Mouse (Mus musculus): ENCODE measurements around the gene Hspa1b.
A peak's percentile ranks its signal among the peaks of the same experiment; 100 is the strongest.
"Not testable (repeated sequence)": the region's sequence is repeated elsewhere in the genome, so short reads cannot be mapped to it uniquely, and the experiment has no call there.

The Hspa1b gene

DNA sequence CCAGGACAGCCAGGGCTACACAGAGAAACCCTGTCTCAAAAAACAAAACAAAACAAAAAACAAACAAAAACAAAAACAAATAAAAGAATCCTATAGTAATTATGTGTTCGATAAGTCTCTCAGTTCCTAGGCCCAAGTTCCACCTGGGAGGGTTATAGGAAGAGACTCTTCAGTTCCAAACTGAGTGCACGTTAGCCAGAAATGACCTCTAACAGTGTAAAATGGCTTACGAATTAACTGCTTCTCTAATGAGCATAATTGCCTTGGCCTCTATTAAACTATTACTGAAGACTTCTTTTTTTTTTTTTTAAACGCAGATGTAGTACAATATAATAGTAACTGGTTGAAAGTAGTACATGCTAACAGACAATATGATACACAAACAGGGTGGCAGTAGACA is 5.1 kb downstream of the Hspa1b start:
- no peak for DNase-seq

GRCm38 (mm10) chr17:34953258-34953657 is 5.8 kb downstream of the Hspa1b start:
- DNase-seq: no peak

DNA sequence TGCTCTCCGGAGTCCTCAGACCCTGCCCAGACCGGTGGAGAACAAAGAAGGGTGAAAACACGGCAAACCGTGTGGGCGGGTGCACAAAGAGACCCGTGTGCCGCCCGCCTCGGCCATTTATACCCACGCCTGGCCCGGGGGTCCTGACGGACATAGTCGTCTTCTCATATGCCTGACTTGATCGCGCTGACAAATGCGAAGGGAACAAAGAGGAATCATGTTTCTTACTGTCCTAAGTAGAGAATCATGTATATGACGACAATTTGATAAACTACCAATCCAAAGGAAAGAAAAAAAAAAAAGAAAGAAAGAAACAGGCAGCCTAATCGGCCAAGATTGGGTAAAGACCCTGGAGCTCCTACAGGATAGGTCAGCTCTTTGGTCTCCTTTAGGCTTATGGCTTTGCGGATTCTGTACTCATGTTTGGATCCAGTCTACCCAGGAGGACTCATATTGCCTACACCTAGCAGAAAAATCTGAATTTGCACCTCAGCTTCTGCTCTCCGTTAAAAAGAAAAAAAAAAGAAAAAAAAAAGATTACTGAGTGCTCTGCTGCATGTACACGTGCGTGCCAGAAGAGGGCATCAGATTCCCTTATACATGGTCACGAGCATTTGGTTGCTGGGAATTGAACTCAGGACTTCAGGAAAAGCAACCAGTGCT is 6.5 kb downstream of the Hspa1b start:
- DNase-seq: peak; percentile 85

DNA sequence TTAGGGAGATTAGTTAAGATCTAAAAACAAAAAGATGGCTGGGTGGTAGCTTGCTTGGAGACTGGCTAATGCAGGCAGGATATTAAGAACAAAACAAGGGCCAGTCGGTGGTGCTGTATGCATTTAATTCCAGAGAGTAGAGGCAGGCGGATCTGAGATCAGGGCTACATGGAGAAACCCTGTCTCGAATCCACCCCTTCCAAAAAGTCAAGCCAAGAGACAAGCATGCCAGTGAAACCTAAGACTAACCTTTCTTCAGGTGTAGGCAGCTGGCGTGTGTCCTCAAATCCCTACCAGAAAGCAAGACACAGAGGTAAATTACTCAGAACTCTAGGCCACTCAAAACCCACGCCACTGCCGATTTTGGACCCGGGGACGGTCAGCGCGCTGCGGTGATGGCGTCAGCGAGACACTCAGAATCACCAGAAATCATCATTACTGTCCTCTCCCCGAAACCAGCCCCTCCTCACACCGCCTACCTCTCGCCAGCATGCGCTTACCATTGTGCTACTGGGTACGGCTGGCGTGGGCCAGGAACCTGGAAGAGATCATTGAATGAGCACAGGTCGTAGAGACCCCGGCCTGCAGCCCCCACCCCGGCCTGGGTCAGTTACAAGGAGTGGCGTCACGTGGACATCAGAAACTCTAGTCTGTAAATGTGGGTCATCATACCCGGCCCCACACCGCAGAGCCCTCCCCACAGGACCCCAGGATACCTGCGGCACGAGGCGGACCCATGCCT is 7.2 kb downstream of the Hspa1b start:
- DNase-seq: no peak

DNA sequence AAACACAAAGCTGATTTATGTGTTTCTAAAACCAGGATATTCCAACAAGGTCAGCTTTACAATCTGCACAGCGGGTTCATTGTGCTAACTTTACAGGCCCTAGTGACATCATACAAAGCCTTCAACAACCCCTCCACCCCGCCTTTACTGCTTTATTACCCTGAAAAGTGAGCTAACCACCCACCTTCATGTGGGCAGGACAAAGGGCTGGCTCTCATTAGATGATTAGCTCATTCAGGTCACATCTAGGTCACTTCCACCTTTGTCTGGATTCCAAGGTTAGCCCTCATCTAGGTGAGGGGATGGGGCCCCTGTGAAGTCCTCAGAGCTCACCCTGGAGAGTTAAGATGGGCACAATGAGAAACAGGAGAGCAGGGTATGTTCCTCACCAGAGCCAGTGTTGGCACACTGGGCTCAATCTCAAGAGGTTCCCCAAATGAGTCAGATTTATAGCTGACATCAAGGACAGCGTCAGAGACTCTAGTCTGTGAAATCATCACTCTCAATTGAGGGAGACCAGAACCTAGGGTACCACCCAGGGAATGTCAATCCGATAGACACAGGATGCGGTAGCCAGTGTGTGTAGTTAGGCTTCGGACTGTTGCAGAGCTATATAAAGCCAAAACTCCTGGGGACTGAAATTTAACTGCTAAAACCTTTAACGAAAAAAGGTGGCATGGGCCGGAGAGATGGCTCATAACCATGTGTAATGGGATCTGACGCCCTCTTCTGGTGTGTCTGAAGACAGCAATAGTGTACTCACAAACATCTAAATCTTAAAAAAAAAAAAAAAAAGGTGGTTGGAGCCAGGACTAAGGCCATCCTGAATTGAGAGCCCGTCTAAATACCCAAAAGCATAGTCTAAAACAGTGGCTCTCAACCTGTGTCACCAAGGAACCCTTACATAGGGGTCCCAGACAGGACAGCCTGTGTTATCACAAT is 8.3 kb downstream of the Hspa1b start:
- DNase-seq: no peak

- DNase-seq: peak; percentile 53
These were observed 9.5 kb downstream of the Hspa1b start for GRCm38 (mm10) chr17:34949553-34949969.

DNA sequence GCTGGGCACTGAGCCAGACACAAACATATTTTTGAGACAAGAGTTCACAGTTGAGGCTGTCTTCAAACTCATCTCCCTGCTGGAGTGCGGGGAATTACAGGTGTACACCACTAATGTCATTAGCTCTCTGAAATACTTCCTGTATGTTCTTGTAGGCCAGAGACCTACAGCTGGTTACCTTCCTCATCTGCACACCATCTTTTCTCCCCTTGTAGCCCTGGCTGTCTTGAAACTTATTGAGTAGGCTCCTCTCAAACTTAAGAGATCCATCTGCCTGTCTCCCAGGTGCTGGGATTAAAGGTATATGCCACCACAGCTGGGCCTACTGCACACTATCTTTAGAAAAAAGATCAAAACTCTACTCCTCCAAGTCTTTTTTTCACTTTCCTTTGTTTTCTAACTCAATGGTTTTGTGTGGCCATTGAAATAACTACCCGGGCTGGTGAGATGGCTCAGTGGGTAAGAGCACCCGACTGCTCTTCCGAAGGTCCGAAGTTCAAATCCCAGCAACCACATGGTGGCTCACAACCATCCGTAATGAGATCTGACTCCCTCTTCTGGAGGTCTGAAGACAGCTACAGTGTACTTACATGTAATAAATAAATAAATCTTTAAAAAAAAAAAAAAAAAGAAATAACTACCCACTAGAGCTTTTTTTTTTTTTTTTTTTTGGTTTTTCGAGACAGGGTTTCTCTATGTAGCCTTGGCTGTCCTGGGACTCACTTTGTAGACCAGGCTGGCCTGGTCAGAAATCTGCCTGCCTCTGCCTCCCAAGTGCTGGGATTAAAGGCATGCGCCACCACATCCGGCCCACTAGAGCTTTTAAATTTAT is 10.1 kb downstream of the Hspa1b start:
- DNase-seq: not testable (repeated sequence)

DNA sequence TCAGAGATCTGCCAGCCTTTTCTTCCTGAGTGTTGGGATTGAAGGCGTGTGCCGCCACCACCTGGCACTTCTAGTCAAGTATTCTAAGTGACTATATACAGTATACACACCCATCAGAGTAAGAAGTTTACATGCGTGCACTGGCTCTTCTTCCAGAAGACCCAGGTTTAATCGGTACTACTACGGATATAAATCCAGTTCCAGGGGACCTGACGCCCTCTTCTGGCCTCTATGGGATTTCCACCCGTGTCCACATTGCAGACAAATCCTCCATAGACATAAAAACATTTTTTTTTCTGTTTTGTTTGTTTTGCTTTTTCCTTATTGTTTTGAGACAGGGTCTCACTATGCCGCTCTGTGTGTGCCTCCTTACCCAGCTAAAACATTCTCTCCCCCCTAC is 11.4 kb downstream of the Hspa1b start:
- peak; percentile 48 for DNase-seq

GRCm38 (mm10) chr17:34946486-34947140 is 12.4 kb downstream of the Hspa1b start:
- no peak for DNase-seq

GRCm38 (mm10) chr17:34944362-34944761 is 14.7 kb downstream of the Hspa1b start:
- DNase-seq: no peak

GRCm38 (mm10) chr17:34943128-34943815 is 15.8 kb downstream of the Hspa1b start:
- no peak for DNase-seq

DNA sequence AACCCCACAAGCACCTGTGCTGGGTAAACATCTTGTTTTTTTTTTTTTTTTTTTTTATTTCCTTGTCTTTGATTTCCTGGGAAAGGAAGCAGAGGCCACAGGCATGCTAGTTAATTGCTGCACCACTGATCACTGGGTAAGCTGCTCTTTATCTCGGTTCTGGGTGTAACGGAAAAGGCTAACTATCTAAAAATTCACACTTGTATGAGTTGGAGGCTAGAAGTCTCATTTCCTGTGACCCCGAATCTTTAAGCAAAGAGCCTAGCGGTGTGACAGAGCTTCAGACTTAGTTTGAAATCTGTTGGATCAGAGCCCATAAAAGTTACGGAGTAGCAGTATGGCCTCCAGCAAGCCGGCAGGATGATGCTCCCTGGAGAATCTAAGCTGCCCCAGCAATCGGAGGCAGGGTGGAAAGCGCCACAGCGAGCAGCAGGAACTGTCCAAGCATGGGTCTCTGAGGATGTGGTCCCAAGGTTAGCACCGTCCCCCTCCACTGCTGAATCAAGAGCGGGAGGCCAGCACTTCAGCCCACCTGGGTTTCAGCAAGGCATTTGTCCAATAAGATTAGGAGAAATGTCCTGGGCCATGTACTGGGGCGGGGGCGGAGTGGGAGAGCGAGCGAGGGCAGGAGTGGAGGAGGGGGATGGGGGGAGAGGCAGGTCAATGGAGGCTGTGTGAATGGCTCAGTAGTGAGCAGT is 17.5 kb downstream of the Hspa1b start:
- peak; percentile 38 for DNase-seq

GRCm38 (mm10) chr17:34937960-34938505 is 21.0 kb downstream of the Hspa1b start:
- no peak for DNase-seq

DNA sequence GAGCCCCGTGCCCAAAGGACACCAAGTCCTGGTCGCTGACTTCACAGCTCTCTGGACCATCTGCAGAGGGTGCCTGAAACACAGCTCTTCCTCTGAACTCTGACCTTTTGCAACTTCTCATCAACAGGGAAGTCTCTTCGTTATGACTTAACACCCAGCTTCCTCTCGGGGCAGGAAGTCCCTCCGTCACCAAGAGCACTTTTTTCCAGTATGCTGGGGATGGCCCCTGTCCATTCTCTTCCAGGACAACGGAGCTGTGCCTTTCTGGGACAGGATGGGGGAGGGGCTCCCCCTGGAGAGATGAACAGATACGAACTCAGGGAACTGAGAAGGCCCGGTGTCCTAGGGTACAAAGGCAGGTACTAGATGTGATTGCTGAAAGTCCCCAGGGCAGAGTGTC is 24.2 kb downstream of the Hspa1b start:
- DNase-seq: no peak

DNA sequence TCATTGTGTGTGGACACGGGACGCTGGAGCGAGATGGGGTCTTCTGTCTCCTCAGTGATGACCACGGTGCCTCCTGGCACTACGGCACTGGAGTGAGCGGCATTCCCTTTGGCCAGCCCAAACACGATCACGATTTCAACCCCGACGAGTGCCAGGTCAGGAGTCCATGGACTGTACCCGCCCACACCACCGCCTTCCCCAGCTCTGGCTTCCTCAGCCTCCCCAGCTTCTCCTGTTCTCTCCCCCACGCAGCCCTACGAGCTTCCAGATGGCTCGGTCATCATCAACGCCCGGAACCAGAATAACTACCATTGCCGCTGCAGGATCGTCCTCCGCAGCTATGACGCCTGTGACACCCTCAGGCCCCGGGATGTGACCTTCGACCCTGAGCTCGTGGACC is 25.0 kb downstream of the Hspa1b start:
- DNase-seq: no peak

DNA sequence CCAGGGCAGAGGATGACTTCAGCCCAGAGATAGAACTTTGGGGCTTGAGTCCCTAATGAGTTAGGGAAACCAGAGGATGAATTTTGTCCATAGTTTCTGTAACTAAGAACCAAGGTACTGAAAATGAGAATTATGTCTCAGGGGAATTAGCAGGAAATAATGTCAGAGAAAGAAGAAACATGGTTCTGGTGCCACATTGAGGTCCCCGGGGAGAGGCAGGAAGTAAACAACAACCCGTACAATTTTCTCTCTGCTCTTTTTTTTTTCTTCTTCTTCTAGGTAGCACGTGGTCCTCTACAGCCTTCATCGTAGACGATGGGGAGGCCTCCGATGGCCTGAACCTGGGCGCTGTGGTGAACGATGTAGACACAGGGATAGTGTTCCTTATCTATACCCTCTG is 26.8 kb downstream of the Hspa1b start:
- DNase-seq: no peak

GRCm38 (mm10) chr17:34931735-34932098 is 27.3 kb downstream of the Hspa1b start:
- no peak for DNase-seq

DNA sequence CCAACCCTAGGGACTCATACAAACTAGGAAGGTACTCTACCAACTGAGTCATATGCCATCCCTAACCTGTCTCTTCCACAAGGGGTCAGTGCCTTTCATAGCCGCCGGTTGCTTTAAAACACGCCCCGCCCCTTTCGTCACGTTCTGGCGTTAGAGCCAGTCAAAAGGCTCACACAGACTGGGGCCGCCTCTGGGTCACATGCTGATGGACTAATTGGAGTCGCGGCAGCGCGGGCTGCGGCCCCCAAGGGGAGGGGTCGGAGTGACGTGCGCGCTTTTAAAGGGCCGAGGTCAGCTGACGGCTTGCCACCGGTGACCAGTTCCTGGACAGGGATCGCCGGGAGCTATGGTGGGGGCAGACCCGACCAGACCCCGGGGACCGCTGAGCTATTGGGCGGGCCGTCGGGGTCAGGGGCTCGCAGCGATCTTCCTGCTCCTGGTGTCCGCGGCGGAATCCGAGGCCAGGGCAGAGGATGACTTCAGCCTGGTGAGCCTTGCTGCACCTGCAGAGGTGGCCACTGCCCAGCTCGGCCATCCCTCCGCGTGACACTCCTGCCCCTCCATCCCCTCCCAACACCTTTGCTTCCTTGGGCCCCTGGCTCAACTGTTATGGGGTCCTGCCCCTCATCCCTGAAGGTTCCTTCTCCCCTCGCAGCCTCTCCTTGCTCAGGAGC is 27.8 kb downstream of the Hspa1b start, which contains the start of gene Neu1:
Neu1 (plus strand) TSS at position 193 of the 674 bp plus-strand sequence.
- DNase-seq: peak; percentile 96

GRCm38 (mm10) chr17:34928841-34929240 is 30.2 kb downstream of the Hspa1b start:
- no peak for DNase-seq

All from liver (tissue).